Mouse (Mus musculus) olfactory bulb, adult 2 months (tissue): ENCODE measurements at regions not wholly inside any gene's neighbourhood (a gene's known extent, or its start where the extent isn't known, plus 50 kb on each side); places are given as distances from the start of the nearest gene placed in this dataset.

Source experiments
- CTCF ChIP-seq: fragments of 200-500 bp; IDR thresholded peaks from 2 replicates; pipeline ENCODE4 v1.5.1; 2012; ENCODE audit warnings: low read depth, mild to moderate bottlenecking, low read length, moderate library complexity; ENCODE audit not compliant: insufficient read depth
- POLR2A ChIP-seq: fragments of 200-500 bp; IDR thresholded peaks from 2 replicates; pipeline ENCODE4 v1.6.1; 2012; ENCODE audit warnings: mild to moderate bottlenecking, low read depth, low read length, moderate library complexity; ENCODE audit not compliant: insufficient read depth

GRCm38 (mm10) chr3:149233191-149233641, 242.9 kb upstream of the Adgrl2 start:
- TF ChIP-seq POLR2A (no peak), CTCF (no peak)
